Mouse (Mus musculus): ENCODE measurements around the gene Ooep. TPM values are rescaled to one million over a fixed set of nuclear protein-coding genes. Genes with fewer than 3 reads are reported as not detected.

Ooep gene
- total and polyA plus RNA-seq, 3 experiments: not detected

DNA sequence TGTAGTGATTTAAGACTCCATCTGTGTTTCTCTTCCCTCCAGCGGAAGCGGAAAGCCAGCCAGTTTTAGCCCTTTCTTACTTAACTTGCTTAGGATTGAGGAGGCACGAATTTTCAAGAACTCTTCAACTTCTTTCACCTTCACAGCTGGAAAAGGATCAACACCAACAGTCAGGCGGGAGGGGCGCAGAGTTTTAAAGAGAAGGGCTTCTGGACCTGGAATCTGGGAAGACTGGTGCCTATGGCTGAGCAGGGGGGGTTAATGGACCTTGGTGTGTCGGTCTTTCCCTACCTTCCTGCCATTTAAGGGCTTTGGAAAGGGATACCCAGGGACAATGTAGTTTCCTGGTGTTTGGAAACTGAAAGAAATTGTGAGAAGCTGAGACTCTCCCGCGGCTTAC, 979 bp downstream of the Ooep start (continued):
- TF ChIP-seq USF2 (IDR thresholded peaks at IDR 0.05; ENCODE audit: borderline replicate concordance in 1 of 2, insufficient read depth in 1 of 2, low read depth in 1 of 2, low read length in 2 of 2): no peak

DNA sequence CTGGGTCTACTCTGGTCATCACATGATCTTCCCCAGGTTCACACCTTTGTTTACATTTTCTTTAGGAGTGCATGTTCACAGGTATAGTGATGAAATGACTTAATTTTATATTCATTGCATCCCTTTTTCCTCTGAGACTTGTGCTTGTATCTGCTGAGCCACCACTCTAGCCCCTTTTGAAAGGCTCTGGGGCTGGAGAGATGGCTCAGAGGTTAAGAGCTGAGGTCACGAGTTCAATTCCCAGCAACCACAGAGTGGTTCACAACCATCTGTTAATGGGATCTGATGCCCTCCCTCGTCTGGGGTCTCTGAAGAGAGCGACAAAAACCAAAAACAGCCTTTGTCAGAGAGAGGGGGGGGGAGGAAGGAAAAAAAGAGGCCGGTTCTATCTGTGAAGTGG, 3.0 kb downstream of the Ooep start:
- Histone ChIP-seq H3K9ac (ENCODE audit: control insufficient read depth, low read depth, low read length, poor library complexity, severe bottlenecking) (no peak overlapping the region), H3K9me3 (replicated peaks; ENCODE audit: insufficient read depth, low read length) (no peaks in the 10 kb centered on the region), H3K79me2 (ENCODE audit: control insufficient read depth, insufficient read depth, low read length, poor library complexity) (no peaks in the 10 kb centered on the region), H3K4me1 (ENCODE audit: control insufficient read depth in 1 of 2, insufficient read depth in 2 of 2, low read length in 2 of 2) (no peaks in the 10 kb centered on the region), H3K27ac (ENCODE audit: control insufficient read depth, low read depth, low read length) (no peak overlapping the region), H3K27me3 (ENCODE audit: control insufficient read depth in 1 of 2, insufficient read depth in 2 of 2, low read length in 2 of 2) (peaks cover 5 to 10% of the 10 kb centered on the region in 2 experiments), H3K4me3 (ENCODE audit: control insufficient read depth in 1 of 2, insufficient read depth in 1 of 2, low read depth in 2 of 2, low read length in 2 of 2) (no peak overlapping the region), H3K36me3 (ENCODE audit: control insufficient read depth in 1 of 2, insufficient read depth in 2 of 2, low read length in 2 of 2) (no peaks in the 10 kb centered on the region)
- no peak for DNase-seq (ENCODE audit: low read depth, low spot score)
- TF ChIP-seq MYB (IDR thresholded peaks at IDR 0.05; ENCODE audit: low read depth, low read length) (no peak), USF1 (IDR thresholded peaks at IDR 0.05; ENCODE audit: low read depth, low read length) (no peak), ZMIZ1 (IDR thresholded peaks at IDR 0.05; ENCODE audit: low read depth, low read length) (no peak), MAX (IDR thresholded peaks at IDR 0.05; ENCODE audit: low read length) (no peak), RCOR1 (IDR thresholded peaks at IDR 0.05; ENCODE audit: low read depth, low read length) (no peak), MAZ (IDR thresholded peaks at IDR 0.05; ENCODE audit: low read depth, low read length) (no peak), NELFE (IDR thresholded peaks at IDR 0.05; ENCODE audit: low read depth, low read length) (no peak), POLR2AphosphoS2 (IDR thresholded peaks at IDR 0.05; ENCODE audit: low read length) (no peak), ZNF384 (IDR thresholded peaks at IDR 0.05; ENCODE audit: low read depth, low read length) (no peak), UBTF (IDR thresholded peaks at IDR 0.05; ENCODE audit: borderline replicate concordance, insufficient read depth, low read depth, low read length) (no peak), MYC (IDR thresholded peaks at IDR 0.05; ENCODE audit: low read depth, low read length) (no peak), MXI1 (IDR thresholded peaks at IDR 0.05; ENCODE audit: low read depth, low read length) (no peak), SIN3A (IDR thresholded peaks at IDR 0.05; ENCODE audit: low read length) (no peak), BHLHE40 (IDR thresholded peaks at IDR 0.05; ENCODE audit: borderline replicate concordance, low read depth, low read length) (no peak), MEF2A (IDR thresholded peaks at IDR 0.05; ENCODE audit: extremely low read depth, insufficient replicate concordance, low read depth, low read length, poor library complexity, severe bottlenecking) (no peak)

DNA sequence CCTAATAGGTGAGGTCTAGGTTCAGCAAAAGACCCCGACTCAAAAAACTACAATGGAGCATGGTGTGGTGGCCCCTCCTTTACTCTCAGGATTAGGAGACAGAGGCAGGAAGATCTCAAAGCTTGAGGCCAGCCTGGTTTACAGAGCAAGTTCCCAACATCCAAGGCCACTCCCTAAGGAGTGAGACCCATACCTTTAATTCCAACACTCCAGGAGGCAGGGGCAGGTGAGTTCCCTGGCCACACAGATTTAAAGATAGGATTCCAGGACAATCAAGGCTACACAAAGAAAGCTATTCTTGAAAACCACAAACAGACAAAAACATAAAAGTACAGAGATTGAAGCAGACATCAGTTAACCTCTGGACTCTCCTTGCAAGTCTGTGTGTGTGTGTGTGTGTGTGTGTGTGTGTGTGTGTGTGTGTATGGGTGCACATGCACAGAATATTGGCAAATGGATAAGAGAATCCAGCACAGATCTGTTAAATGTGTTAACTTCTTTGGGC, 3.6 kb downstream of the Ooep start:
- H3K4me3 ChIP-seq (ENCODE audit: control insufficient read depth in 1 of 2, insufficient read depth in 1 of 2, low read depth in 2 of 2, low read length in 2 of 2): no peak overlapping the region
- H3K79me2 ChIP-seq (ENCODE audit: control insufficient read depth, insufficient read depth, low read length, poor library complexity): no peaks in the 10 kb centered on the region
- no peak overlapping the region for H3K9ac ChIP-seq (ENCODE audit: control insufficient read depth, low read depth, low read length, poor library complexity, severe bottlenecking)
- H3K27me3 ChIP-seq (ENCODE audit: control insufficient read depth in 1 of 2, insufficient read depth in 2 of 2, low read length in 2 of 2): peaks cover 5 to 10% of the 10 kb centered on the region in 2 experiments
- H3K36me3 ChIP-seq (ENCODE audit: control insufficient read depth in 1 of 2, insufficient read depth in 2 of 2, low read length in 2 of 2): no peaks in the 10 kb centered on the region
- TF ChIP-seq EP300 (IDR thresholded peaks at IDR 0.05; ENCODE audit: low read depth in 1 of 2, low read length in 2 of 2): no peak
- TF ChIP-seq ZKSCAN1 (IDR thresholded peaks at IDR 0.05; ENCODE audit: low read depth, low read length): no peak
- TF ChIP-seq E2F4 (IDR thresholded peaks at IDR 0.05; ENCODE audit: borderline replicate concordance, low read depth, low read length): no peak
- no peak for TF ChIP-seq RAD21 (IDR thresholded peaks at IDR 0.05; ENCODE audit: low read depth, low read length)
- no peak for TF ChIP-seq ZC3H11A (IDR thresholded peaks at IDR 0.05; ENCODE audit: low read depth, low read length)
- no peak for TF ChIP-seq TCF12 (IDR thresholded peaks at IDR 0.05; ENCODE audit: low read depth, low read length)
- TF ChIP-seq CHD2 (IDR thresholded peaks at IDR 0.05; ENCODE audit: low read length): no peak
- no peak for TF ChIP-seq MAFK (IDR thresholded peaks at IDR 0.05; ENCODE audit: borderline replicate concordance, low read depth, low read length)
- no peak for TF ChIP-seq ELF1 (IDR thresholded peaks at IDR 0.05; ENCODE audit: low read depth, low read length)
- no peak for TF ChIP-seq MEF2A (IDR thresholded peaks at IDR 0.05; ENCODE audit: extremely low read depth, insufficient replicate concordance, low read depth, low read length, poor library complexity, severe bottlenecking)
- TF ChIP-seq BHLHE40 (IDR thresholded peaks at IDR 0.05; ENCODE audit: borderline replicate concordance, low read depth, low read length): no peak
- no peak for TF ChIP-seq MXI1 (IDR thresholded peaks at IDR 0.05; ENCODE audit: low read depth, low read length)
- TF ChIP-seq POLR2A (IDR thresholded peaks at IDR 0.05; ENCODE audit: control insufficient read depth in 1 of 2, insufficient read depth in 1 of 2, low read depth in 1 of 2, low read length in 2 of 2, poor library complexity in 1 of 2): no peak
- no peak for TF ChIP-seq USF2 (IDR thresholded peaks at IDR 0.05; ENCODE audit: borderline replicate concordance in 1 of 2, insufficient read depth in 1 of 2, low read depth in 1 of 2, low read length in 2 of 2)
- TF ChIP-seq JUND (IDR thresholded peaks at IDR 0.05; ENCODE audit: low read depth, low read length): no peak
- no peak for TF ChIP-seq GATA1 (IDR thresholded peaks at IDR 0.05; ENCODE audit: low read depth, low read length)
- TF ChIP-seq ETS1 (IDR thresholded peaks at IDR 0.05; ENCODE audit: low read depth, low read length): no peak
- TF ChIP-seq USF1 (IDR thresholded peaks at IDR 0.05; ENCODE audit: low read depth, low read length): no peak
- TF ChIP-seq MAZ (IDR thresholded peaks at IDR 0.05; ENCODE audit: low read depth, low read length): no peak
- no peaks in the 10 kb centered on the region for H3K4me1 ChIP-seq (ENCODE audit: control insufficient read depth in 1 of 2, insufficient read depth in 2 of 2, low read length in 2 of 2)
- H3K9me3 ChIP-seq (replicated peaks; ENCODE audit: insufficient read depth, low read length): no peaks in the 10 kb centered on the region
- DNase-seq (ENCODE audit: low read depth, low spot score): no peak
- H3K27ac ChIP-seq (ENCODE audit: control insufficient read depth, low read depth, low read length): no peak overlapping the region
